Mouse (Mus musculus): Measurements from ENCODE around the gene Hepacam. TPM values are rescaled to one million over a fixed set of nuclear protein-coding genes. Genes with fewer than 3 reads are reported as not detected.

Hepacam gene
- polyA plus RNA-seq, 1 experiment = 10.8 TPM

DNA sequence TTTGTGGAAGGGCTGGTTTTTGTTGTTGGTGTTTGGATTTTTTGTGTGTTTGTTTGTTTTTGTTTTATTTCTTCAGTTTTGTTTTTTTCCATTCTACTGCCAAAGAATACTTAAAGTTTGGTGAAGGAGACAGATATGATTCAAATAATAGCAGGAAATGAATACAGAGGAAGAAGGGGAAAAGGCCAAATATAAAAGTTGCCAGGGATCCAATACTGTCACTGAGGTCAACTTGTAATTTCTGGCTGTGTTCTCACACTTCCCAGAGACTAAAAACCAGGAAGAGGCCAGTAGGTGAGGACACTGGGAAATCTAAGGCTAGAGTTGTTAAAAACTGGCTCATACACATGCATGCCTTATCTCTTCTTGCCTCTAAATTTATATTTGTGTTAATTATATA, 5.1 kb upstream of the Hepacam start:
- DNase-seq (ENCODE audit: low read depth) = no peak
- TF ChIP-seq CTCF (IDR thresholded peaks at IDR 0.05; ENCODE audit: borderline replicate concordance, extremely low read depth, insufficient read depth, insufficient read length) (no peak), POLR2A (IDR thresholded peaks at IDR 0.05; ENCODE audit: borderline replicate concordance, extremely low read depth, insufficient read depth, insufficient read length, poor library complexity, severe bottlenecking) (no peak)

DNA sequence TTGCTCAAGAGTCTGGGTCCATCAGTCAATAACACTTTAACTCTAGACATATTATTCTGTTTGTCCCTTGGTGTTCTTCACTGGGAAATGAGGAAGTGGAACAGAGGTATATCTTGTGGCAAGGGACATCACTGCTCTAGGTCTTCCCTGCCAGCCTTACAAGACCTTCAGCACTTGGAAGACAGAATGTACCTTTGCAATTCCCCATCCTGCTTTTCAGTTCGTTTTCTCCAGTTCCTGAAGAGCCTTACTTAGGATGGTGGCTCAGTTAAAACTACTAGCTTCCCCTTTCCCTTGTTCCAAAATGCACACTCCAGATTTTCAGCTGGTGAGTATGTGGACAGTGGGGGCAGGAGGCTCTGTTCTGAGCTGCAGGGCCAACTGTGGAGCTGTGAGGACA, 4.3 kb upstream of the Hepacam start:
- TF ChIP-seq POLR2A (IDR thresholded peaks at IDR 0.05; ENCODE audit: borderline replicate concordance, extremely low read depth, insufficient read depth, insufficient read length, poor library complexity, severe bottlenecking) (no peak), CTCF (IDR thresholded peaks at IDR 0.05; ENCODE audit: borderline replicate concordance, extremely low read depth, insufficient read depth, insufficient read length) (no peak)

DNA sequence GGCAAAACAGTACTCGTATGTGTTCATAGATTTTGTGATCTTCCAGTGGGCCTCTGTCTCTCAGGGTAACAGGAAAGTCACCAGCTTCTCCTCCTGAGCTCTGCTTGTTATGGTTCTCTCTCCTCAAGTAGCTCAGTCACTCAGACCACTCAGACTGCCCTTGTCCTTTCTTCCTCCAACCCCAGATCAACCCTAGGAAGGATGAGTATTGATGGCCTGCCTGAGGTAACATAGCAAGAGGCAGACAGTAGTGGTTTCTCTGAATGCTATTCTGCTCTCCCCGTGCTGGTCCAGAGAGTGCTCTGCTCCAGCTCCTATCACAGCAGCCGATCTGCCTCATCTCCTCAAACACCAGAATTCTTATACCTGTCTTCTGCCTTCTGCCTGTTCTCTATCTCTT, 3.6 kb upstream of the Hepacam start:
- TF ChIP-seq POLR2A (IDR thresholded peaks at IDR 0.05; ENCODE audit: borderline replicate concordance, extremely low read depth, insufficient read depth, insufficient read length, poor library complexity, severe bottlenecking) (no peak), CTCF (IDR thresholded peaks at IDR 0.05; ENCODE audit: borderline replicate concordance, extremely low read depth, insufficient read depth, insufficient read length) (no peak)
- DNase-seq (ENCODE audit: low read depth) = no peak

More for the DNA sequence above, 4.3 kb upstream of the Hepacam start:
- DNase-seq (ENCODE audit: low read depth) = no peak

DNA sequence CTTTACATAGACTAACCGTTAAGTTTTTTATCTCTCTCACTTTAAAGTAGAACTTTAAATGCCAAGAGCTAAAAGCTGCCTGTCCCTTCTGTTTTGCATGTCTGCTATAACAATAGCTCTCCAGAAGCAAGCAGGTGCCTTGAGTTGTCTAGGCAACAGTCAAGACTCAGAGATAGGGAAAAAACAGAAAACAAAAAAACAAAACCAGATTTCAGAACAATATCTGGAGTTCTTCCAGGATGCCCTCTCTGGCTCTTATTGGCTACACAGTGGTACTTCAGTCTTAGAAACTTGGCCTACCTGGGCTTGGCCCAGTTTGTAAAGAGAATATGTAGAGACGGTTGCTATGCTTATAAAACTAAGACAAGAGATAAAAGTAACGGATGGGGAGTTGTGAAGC, 2.8 kb upstream of the Hepacam start:
- DNase-seq (ENCODE audit: low read depth) = no peak
- TF ChIP-seq CTCF (IDR thresholded peaks at IDR 0.05; ENCODE audit: borderline replicate concordance, extremely low read depth, insufficient read depth, insufficient read length) (no peak), POLR2A (IDR thresholded peaks at IDR 0.05; ENCODE audit: borderline replicate concordance, extremely low read depth, insufficient read depth, insufficient read length, poor library complexity, severe bottlenecking) (no peak)

DNA sequence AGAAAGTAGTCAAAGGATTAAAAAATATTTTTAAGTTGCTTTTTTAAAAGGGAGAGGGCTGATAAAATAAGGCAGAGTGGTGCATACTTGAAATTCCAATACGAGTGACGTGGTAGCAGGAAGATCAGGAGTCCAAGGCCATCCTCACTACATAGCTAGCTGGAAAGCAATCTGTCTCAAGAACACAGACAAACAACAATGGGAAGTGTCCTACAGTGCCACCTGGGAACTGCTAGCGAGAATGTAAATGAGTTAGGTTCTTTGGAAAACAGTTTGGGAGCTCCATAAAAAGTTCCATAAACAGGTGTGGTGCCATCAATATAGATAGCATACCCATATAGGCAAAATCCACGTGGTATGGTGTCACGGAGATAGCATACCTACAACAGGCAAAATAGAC, 1.4 kb upstream of the Hepacam start:
- TF ChIP-seq CTCF (IDR thresholded peaks at IDR 0.05; ENCODE audit: borderline replicate concordance, extremely low read depth, insufficient read depth, insufficient read length) (no peak), POLR2A (IDR thresholded peaks at IDR 0.05; ENCODE audit: borderline replicate concordance, extremely low read depth, insufficient read depth, insufficient read length, poor library complexity, severe bottlenecking) (no peak)
- no peak for DNase-seq (ENCODE audit: low read depth)

DNA sequence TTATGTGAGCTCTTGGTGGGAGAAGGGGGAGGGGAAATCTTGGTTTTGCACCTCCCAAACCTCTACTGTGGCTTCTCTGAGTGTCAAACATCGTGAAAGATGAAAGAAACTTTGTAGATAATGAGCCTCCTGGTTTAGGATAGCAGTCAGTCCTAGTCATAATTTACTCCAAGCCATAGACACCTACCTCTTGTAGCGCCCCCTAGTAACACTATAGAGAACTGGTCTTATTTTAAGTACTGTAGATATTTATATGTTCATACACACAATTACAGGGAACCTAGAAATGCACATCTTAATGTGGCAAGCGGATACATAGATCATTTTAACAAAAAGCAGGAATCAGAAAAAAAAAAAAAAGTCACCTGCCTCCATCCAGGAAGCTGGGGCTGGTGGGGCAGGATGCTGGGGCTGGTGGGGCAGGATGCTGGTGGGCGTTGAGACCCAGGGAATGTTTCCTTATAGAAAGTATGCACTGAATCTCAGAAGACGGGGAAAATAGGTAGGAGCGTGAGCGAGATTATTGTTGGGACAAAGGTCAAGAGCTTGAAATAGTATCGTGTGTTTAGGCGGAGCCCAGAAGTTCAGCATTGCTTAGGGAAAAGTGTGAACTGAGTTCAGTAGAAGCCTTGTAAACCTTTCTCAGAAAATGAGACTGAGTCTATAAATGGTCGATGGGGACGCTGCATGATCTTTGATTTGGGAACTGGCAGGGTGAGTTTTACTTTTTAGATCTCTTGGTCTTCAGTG, 1.1 kb downstream of the Hepacam start:
- TF ChIP-seq POLR2A (IDR thresholded peaks at IDR 0.05; ENCODE audit: borderline replicate concordance, extremely low read depth, insufficient read depth, insufficient read length, poor library complexity, severe bottlenecking) = no peak
- DNase-seq (ENCODE audit: low read depth) = no peak

DNA sequence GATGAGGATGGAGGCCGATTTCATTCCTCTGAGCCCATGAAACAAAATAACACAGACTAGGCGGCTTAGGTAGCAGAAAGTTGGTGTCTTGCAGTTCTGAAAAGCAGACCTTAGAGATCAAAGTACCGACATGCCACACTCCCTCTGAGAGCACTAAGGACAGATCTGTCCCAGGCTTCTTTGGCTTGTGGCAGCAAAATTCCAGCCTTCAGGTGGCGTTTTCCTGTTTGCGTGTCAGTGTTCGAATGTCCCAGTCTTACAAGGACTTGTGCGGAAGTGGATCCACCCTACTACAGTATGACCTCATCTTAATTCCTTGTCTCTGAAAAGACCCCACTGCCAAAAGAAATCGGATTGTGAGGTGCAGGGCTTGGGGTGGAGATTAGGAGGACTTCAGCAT, 1.7 kb downstream of the Hepacam start:
- no peak for DNase-seq (ENCODE audit: low read depth)
- TF ChIP-seq POLR2A (IDR thresholded peaks at IDR 0.05; ENCODE audit: borderline replicate concordance, extremely low read depth, insufficient read depth, insufficient read length, poor library complexity, severe bottlenecking) (no peak), CTCF (IDR thresholded peaks at IDR 0.05; ENCODE audit: borderline replicate concordance, extremely low read depth, insufficient read depth, insufficient read length) (no peak)

DNA sequence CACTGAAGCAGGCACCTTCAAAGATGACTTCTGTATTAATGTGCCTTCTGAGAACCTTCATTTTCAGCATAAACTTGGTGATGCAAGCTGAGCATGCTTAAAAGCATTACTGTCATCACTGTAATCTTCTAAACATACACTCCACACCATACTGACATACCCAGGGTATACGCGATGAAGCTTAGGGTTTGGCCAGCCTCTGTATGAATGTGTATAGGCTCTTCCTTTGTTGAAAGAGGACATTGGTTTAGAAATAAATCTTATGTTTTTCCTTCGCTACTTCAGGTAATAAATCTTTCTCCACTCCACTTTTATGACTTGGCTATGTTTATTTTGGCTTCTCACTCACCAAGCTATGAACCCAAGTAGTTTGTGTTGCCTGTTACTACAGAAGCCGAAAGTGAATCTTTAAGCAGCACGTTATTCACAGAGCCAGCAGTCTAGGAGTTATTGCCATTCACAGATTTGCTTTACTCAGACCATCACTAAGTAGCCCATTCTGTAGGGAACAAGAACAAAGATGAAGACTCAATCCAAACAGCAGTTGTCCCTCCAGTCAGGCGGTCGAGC, 4.2 kb downstream of the Hepacam start:
- no peak for TF ChIP-seq CTCF (IDR thresholded peaks at IDR 0.05; ENCODE audit: borderline replicate concordance, extremely low read depth, insufficient read depth, insufficient read length)
- no peak for TF ChIP-seq POLR2A (IDR thresholded peaks at IDR 0.05; ENCODE audit: borderline replicate concordance, extremely low read depth, insufficient read depth, insufficient read length, poor library complexity, severe bottlenecking)
- DNase-seq (ENCODE audit: low read depth) = no peak

DNA sequence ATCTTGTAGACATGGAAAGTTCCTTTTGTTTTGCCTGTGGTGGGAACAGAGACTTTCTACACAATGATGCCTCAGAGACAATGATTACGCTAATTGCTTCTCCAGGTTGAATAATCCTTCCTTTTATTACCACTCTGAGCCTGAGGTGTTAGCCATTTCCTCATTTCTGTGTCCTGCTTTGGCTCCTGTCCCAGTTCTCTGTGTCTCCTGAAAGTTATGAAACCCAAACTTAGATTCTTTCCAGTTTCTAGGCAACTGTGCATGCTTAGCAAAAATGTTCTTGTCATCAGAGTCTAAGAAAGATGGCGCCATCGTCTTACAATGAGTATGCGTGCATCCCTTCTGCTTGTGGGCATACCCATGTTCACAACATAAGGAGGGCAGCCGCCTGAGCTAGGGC, 8.6 kb downstream of the Hepacam start:
- DNase-seq (ENCODE audit: low read depth) = peak; percentile 5
- TF ChIP-seq CTCF (IDR thresholded peaks at IDR 0.05; ENCODE audit: borderline replicate concordance, extremely low read depth, insufficient read depth, insufficient read length) (no peak), POLR2A (IDR thresholded peaks at IDR 0.05; ENCODE audit: borderline replicate concordance, extremely low read depth, insufficient read depth, insufficient read length, poor library complexity, severe bottlenecking) (no peak)

DNA sequence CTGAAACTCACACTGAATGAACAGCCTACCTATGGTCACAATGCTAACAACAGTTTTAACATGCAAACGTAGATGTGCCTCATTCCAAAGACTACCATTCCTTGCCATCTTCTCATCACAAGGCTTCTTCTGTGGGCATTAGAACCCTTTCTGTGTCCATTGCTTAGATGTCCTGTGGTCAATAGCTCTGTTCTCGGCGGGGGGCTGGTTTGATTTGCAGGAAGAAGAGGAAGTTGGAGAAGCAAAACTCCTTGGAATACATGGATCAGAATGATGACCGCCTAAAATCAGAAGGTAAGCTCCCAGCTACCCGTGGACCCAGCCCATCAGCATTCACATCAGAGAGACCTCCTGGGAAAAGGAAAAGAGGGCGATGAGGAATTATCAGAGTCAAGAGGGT, 16.0 kb downstream of the Hepacam start:
- TF ChIP-seq CTCF (IDR thresholded peaks at IDR 0.05; ENCODE audit: borderline replicate concordance, extremely low read depth, insufficient read depth, insufficient read length) (no peak), POLR2A (IDR thresholded peaks at IDR 0.05; ENCODE audit: borderline replicate concordance, extremely low read depth, insufficient read depth, insufficient read length, poor library complexity, severe bottlenecking) (no peak)
- DNase-seq (ENCODE audit: low read depth) = no peak

DNA sequence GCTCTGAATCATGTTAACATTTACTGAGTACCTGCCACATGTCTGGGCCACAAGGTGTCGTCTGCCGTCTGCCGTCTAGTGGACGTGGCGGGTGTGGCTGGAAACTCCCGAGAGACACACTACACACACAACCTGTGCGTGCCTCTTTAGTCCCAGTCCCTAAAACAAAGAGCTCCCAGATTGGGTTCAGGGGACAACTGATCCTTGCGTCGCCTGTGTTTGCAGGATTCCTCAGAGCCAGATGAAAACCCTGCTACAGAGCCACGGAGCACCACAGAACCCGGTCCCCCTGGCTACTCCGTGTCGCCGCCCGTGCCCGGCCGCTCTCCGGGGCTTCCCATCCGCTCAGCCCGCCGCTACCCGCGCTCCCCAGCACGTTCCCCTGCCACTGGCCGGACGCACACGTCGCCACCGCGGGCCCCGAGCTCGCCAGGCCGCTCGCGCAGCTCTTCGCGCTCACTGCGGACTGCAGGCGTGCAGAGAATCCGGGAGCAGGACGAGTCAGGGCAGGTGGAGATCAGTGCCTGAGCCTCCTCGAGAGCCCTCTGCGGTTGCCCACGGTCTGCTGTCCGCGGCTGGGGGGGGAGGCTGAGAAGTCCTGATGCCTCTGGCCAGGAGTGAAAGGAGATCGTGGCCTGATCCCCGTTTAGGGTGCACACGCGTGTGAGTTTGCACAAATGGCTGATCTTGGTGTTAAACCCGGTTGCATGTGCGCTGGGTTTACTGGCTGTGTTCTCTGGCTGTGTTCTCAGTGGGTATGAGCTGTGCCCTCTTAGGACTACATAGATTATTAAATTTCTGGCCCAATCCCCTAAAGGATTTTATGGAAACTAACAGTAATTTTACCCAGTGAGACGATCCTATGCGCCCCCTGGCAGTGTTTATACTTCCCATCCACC, 17.4 kb downstream of the Hepacam start:
- DNase-seq (ENCODE audit: low read depth) = peak; percentile 74
- TF ChIP-seq POLR2A (IDR thresholded peaks at IDR 0.05; ENCODE audit: borderline replicate concordance, extremely low read depth, insufficient read depth, insufficient read length, poor library complexity, severe bottlenecking) (0 out of 2 replicates have a peak, but pooled peaks have one; percentile 25), CTCF (IDR thresholded peaks at IDR 0.05; ENCODE audit: borderline replicate concordance, extremely low read depth, insufficient read depth, insufficient read length) (peak; percentile 45; the same call in 1 of the 2 replicates)
